Mouse (Mus musculus) heart, postnatal 0 days (tissue): ENCODE measurements around the gene Uqcc2.

ENCODE experiments used
- CTCF ChIP-seq: IDR thresholded peaks from 2 replicates; pipeline ENCODE4 v1.5.1; 2016; ENCODE audit warnings: antibody characterized with exemption, control low read depth, low read depth
- EP300 ChIP-seq: IDR thresholded peaks from 2 replicates; pipeline ENCODE4 v1.6.1; 2016; ENCODE audit warnings: antibody characterized with exemption, low read depth

- TF ChIP-seq CTCF = no peak
- no peak for TF ChIP-seq EP300
Measured at GRCm38 (mm10) chr17:27123813-27124375, 9.8 kb downstream of the Uqcc2 start.
